Mouse (Mus musculus) testis, adult 2 months (tissue): ENCODE results near the gene Smad5.

Experiments used
- CTCF ChIP-seq: fragments of 200-500 bp; IDR thresholded peaks from 2 replicates; pipeline ENCODE4 v1.5.1; 2012; ENCODE audit warnings: low read depth, mild to moderate bottlenecking, inconsistent platforms, low read length, moderate library complexity; ENCODE audit not compliant: control insufficient read depth, insufficient read depth, insufficient replicate concordance
- POLR2A ChIP-seq: fragments of 200-500 bp; IDR thresholded peaks from 2 replicates; pipeline ENCODE4 v1.6.1; 2012; ENCODE audit warnings: low read depth, mild to moderate bottlenecking, inconsistent platforms, low read length, moderate library complexity; ENCODE audit not compliant: control insufficient read depth

GRCm38 (mm10) chr13:56703222-56703870, 536 bp downstream of the Smad5 start:
- TF ChIP-seq CTCF (no peak), POLR2A (no peak)
